Mouse (Mus musculus): Measurements from ENCODE around the gene Susd6. TPM values are rescaled to one million over a fixed set of nuclear protein-coding genes. Genes with fewer than 3 reads are reported as not detected.

Gene Susd6
- polyA plus RNA-seq, 1 experiment from 2014 or later, result 14.3 TPM

- Histone ChIP-seq H3K27me3 (ENCODE audit: control insufficient read depth, insufficient read depth, low read length) (no peaks in the 10 kb centered on the region), H3K9me3 (ENCODE audit: control insufficient read depth, low read length) (no peaks in the 10 kb centered on the region), H3K4me1 (ENCODE audit: control insufficient read depth, insufficient read depth, low read length) (peaks cover 8% of the 10 kb centered on the region; the same call in 1 of the 2 replicates), H3K4me2 (ENCODE audit: low read length) (no peak overlapping the region), H3K36me3 (ENCODE audit: control insufficient read depth, insufficient read depth, low read length) (no peaks in the 10 kb centered on the region), H3K9ac (replicated peaks; ENCODE audit: low read length) (no peak overlapping the region), H3K27ac (replicated peaks; ENCODE audit: low read depth, low read length) (no peak overlapping the region), H3K4me3 (replicated peaks; ENCODE audit: low read depth, low read length) (no peak overlapping the region)
- DNase-seq (no peak), ATAC-seq (ENCODE audit: low FRiP score, low TSS enrichment) (no peak)
- 99% methylated on average over 3 of the region's 3 CpGs for WGBS
Observed at GRCm38 (mm10) chr12:80800156-80800555, 9.8 kb downstream of the Susd6 start.

GRCm38 (mm10) chr12:80801443-80801842 lies 11.1 kb downstream of the Susd6 start:
- Histone ChIP-seq H3K27me3 (ENCODE audit: control insufficient read depth, insufficient read depth, low read length) (no peaks in the 10 kb centered on the region), H3K4me3 (replicated peaks; ENCODE audit: low read depth, low read length) (no peak overlapping the region), H3K4me1 (ENCODE audit: control insufficient read depth, insufficient read depth, low read length) (peaks cover 8% of the 10 kb centered on the region; the same call in 1 of the 2 replicates), H3K4me2 (ENCODE audit: low read length) (no peak overlapping the region), H3K9ac (replicated peaks; ENCODE audit: low read length) (no peak overlapping the region), H3K27ac (replicated peaks; ENCODE audit: low read depth, low read length) (no peak overlapping the region), H3K9me3 (ENCODE audit: control insufficient read depth, low read length) (no peaks in the 10 kb centered on the region), H3K36me3 (ENCODE audit: control insufficient read depth, insufficient read depth, low read length) (no peaks in the 10 kb centered on the region)
- ATAC-seq (ENCODE audit: low FRiP score, low TSS enrichment), result no peak
- 95% methylated on average over 1 of the region's 1 CpGs for WGBS
- no peak for DNase-seq

GRCm38 (mm10) chr12:80803924-80804323 lies 13.6 kb downstream of the Susd6 start:
- peaks cover 14% of the 10 kb centered on the region for H3K4me1 ChIP-seq (ENCODE audit: control insufficient read depth, insufficient read depth, low read length)
- H3K27ac ChIP-seq (replicated peaks; ENCODE audit: low read depth, low read length), result no peak overlapping the region
- H3K9me3 ChIP-seq (ENCODE audit: control insufficient read depth, low read length), result no peaks in the 10 kb centered on the region
- DNase-seq (peak; percentile 36), ATAC-seq (ENCODE audit: low FRiP score, low TSS enrichment) (no peak)
- H3K4me2 ChIP-seq (ENCODE audit: low read length), result no peak overlapping the region
- no peak overlapping the region for H3K9ac ChIP-seq (replicated peaks; ENCODE audit: low read length)
- no peaks in the 10 kb centered on the region for H3K27me3 ChIP-seq (ENCODE audit: control insufficient read depth, insufficient read depth, low read length)
- 70% methylated on average over 3 of the region's 3 CpGs for WGBS
- H3K36me3 ChIP-seq (ENCODE audit: control insufficient read depth, insufficient read depth, low read length), result no peaks in the 10 kb centered on the region
- H3K4me3 ChIP-seq (replicated peaks; ENCODE audit: low read depth, low read length), result no peak overlapping the region

GRCm38 (mm10) chr12:80804861-80805428 lies 14.6 kb downstream of the Susd6 start:
- no peak overlapping the region for H3K4me2 ChIP-seq (ENCODE audit: low read length)
- H3K9ac ChIP-seq (replicated peaks; ENCODE audit: low read length), result no peak overlapping the region
- no peaks in the 10 kb centered on the region for H3K36me3 ChIP-seq (ENCODE audit: control insufficient read depth, insufficient read depth, low read length)
- H3K27ac ChIP-seq (replicated peaks; ENCODE audit: low read depth, low read length), result no peak overlapping the region
- no peaks in the 10 kb centered on the region for H3K27me3 ChIP-seq (ENCODE audit: control insufficient read depth, insufficient read depth, low read length)
- peaks cover 14% of the 10 kb centered on the region for H3K4me1 ChIP-seq (ENCODE audit: control insufficient read depth, insufficient read depth, low read length)
- H3K9me3 ChIP-seq (ENCODE audit: control insufficient read depth, low read length), result no peaks in the 10 kb centered on the region
- DNase-seq, result no peak
- ATAC-seq (ENCODE audit: low FRiP score, low TSS enrichment), result no peak
- no peak overlapping the region for H3K4me3 ChIP-seq (replicated peaks; ENCODE audit: low read depth, low read length)
- WGBS, result 92% methylated on average over 6 of the region's 6 CpGs

GRCm38 (mm10) chr12:80807451-80808085 lies 17.3 kb downstream of the Susd6 start:
- Histone ChIP-seq H3K4me1 (ENCODE audit: control insufficient read depth, insufficient read depth, low read length) (peaks cover 14% of the 10 kb centered on the region), H3K36me3 (ENCODE audit: control insufficient read depth, insufficient read depth, low read length) (no peaks in the 10 kb centered on the region), H3K4me2 (ENCODE audit: low read length) (no peak overlapping the region), H3K4me3 (replicated peaks; ENCODE audit: low read depth, low read length) (no peak overlapping the region), H3K27me3 (ENCODE audit: control insufficient read depth, insufficient read depth, low read length) (no peaks in the 10 kb centered on the region), H3K9ac (replicated peaks; ENCODE audit: low read length) (no peak overlapping the region), H3K9me3 (ENCODE audit: control insufficient read depth, low read length) (no peaks in the 10 kb centered on the region), H3K27ac (replicated peaks; ENCODE audit: low read depth, low read length) (no peak overlapping the region; the same call in 1 of the 2 replicates)
- DNase-seq (no peak), ATAC-seq (ENCODE audit: low FRiP score, low TSS enrichment) (no peak)
- 35% methylated on average over 2 of the region's 2 CpGs for WGBS

- no peaks in the 10 kb centered on the region for H3K27me3 ChIP-seq (ENCODE audit: control insufficient read depth, insufficient read depth, low read length)
- H3K9ac ChIP-seq (replicated peaks; ENCODE audit: low read length), result no peak overlapping the region
- DNase-seq (no peak), ATAC-seq (ENCODE audit: low FRiP score, low TSS enrichment) (no peak)
- no peaks in the 10 kb centered on the region for H3K9me3 ChIP-seq (ENCODE audit: control insufficient read depth, low read length)
- H3K4me1 ChIP-seq (ENCODE audit: control insufficient read depth, insufficient read depth, low read length), result peaks cover 9% of the 10 kb centered on the region
- H3K27ac ChIP-seq (replicated peaks; ENCODE audit: low read depth, low read length), result no peak overlapping the region
- no peaks in the 10 kb centered on the region for H3K36me3 ChIP-seq (ENCODE audit: control insufficient read depth, insufficient read depth, low read length)
- WGBS, result 88% methylated on average over 2 of the region's 2 CpGs
- no peak overlapping the region for H3K4me3 ChIP-seq (replicated peaks; ENCODE audit: low read depth, low read length)
- H3K4me2 ChIP-seq (ENCODE audit: low read length), result no peak overlapping the region
Observed at GRCm38 (mm10) chr12:80810005-80810404, 19.7 kb downstream of the Susd6 start.

GRCm38 (mm10) chr12:80811646-80812509 lies 21.6 kb downstream of the Susd6 start:
- DNase-seq, result no peak
- WGBS, result 37% methylated on average over 6 of the region's 6 CpGs

GRCm38 (mm10) chr12:80812510-80812820 lies 22.2 kb downstream of the Susd6 start:
- 0 out of 2 replicates have a peak overlapping the region, but pooled peaks have one; percentile 9 for H3K27ac ChIP-seq (replicated peaks; ENCODE audit: low read depth, low read length)
- H3K4me1 ChIP-seq (ENCODE audit: control insufficient read depth, insufficient read depth, low read length), result peaks cover 14% of the 10 kb centered on the region
- no peak overlapping the region for H3K9ac ChIP-seq (replicated peaks; ENCODE audit: low read length)
- no peaks in the 10 kb centered on the region for H3K36me3 ChIP-seq (ENCODE audit: control insufficient read depth, insufficient read depth, low read length)
- WGBS, result 18% methylated on average over 1 of the region's 1 CpGs
- H3K27me3 ChIP-seq (ENCODE audit: control insufficient read depth, insufficient read depth, low read length), result no peaks in the 10 kb centered on the region
- DNase-seq (no peak), ATAC-seq (ENCODE audit: low FRiP score, low TSS enrichment) (no peak)
- no peak overlapping the region for H3K4me3 ChIP-seq (replicated peaks; ENCODE audit: low read depth, low read length)
- no peaks in the 10 kb centered on the region for H3K9me3 ChIP-seq (ENCODE audit: control insufficient read depth, low read length)
- H3K4me2 ChIP-seq (ENCODE audit: low read length), result no peak overlapping the region

More at GRCm38 (mm10) chr12:80811646-80812509, 21.6 kb downstream of the Susd6 start:
- Histone ChIP-seq H3K27ac (replicated peaks; ENCODE audit: low read depth, low read length) (0 out of 2 replicates have a peak overlapping the region, but pooled peaks have one; percentile 9), H3K9ac (replicated peaks; ENCODE audit: low read length) (no peak overlapping the region), H3K4me2 (ENCODE audit: low read length) (no peak overlapping the region), H3K27me3 (ENCODE audit: control insufficient read depth, insufficient read depth, low read length) (no peaks in the 10 kb centered on the region), H3K4me1 (ENCODE audit: control insufficient read depth, insufficient read depth, low read length) (peaks cover 17% of the 10 kb centered on the region), H3K36me3 (ENCODE audit: control insufficient read depth, insufficient read depth, low read length) (no peaks in the 10 kb centered on the region), H3K9me3 (ENCODE audit: control insufficient read depth, low read length) (no peaks in the 10 kb centered on the region), H3K4me3 (replicated peaks; ENCODE audit: low read depth, low read length) (no peak overlapping the region)
- ATAC-seq (ENCODE audit: low FRiP score, low TSS enrichment), result no peak
